Mouse (Mus musculus): Measurements from ENCODE around the gene Yrdc. TPM values are rescaled to one million over a fixed set of nuclear protein-coding genes. Genes with fewer than 3 reads are reported as not detected.

The Yrdc gene
- 2.5 TPM for polyA plus RNA-seq (2017; shearing (Covaris generic))

GRCm38 (mm10) chr4:124850261-124850913 lies at the start of gene Yrdc:
TSS of gene Yrdc (plus strand) at chr4:124850679.

DNA sequence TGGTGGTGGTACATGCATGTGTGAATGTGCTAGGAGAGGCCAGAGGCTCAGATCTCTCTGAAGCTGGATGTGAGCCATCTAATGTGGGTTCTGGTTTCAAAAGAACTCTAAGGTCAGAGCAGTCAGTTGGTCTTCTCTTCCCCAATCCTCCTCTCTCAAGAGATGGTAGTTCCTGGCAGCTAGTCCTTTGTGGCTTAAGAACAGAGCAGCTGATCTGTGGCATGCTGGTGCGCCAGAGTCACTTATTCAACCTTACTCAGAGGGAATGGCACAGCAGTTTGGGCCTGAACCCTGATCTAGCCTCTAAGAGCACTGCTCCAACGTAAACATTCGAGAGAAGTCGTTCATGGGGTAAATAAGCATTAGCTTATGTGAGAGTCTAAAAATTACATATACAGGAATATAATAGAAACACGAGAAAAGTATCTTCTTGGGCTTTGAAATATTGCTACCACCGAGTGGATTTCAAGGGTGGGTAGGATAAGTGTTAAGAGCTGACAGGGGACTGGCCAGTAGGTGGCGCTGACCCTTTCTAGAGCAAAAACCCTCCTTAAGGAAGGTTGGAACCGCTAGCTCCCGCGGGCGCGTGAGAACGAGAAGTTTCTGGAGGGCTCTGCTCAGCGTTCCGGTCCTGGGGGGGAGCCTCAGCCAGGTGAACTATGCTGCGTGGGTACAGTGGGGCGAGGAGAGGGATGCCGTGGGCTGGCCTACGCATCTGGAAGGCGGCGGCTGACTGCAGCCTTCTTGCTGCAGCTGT lies 48.7 kb upstream of the Yrdc start, which contains the start of gene Mtf1:
TSS of gene Mtf1 (plus strand) at position 553 of the 757 bp plus-strand sequence.

GRCm38 (mm10) chr4:124850933-124851658 lies 617 bp downstream of the Yrdc start, which contains the start of gene 1110065P20Rik:
TSS of gene 1110065P20Rik (minus strand) at chr4:124851196.

GRCm38 (mm10) chr4:124861283-124862188 lies 11.1 kb downstream of the Yrdc start, which contains the start of gene Maneal:
TSS of gene Maneal (minus strand) at chr4:124862171.

GRCm38 (mm10) chr4:124880599-124880998 lies 30.1 kb downstream of the Yrdc start, which contains the start of gene Epha10:
TSS of gene Epha10 (plus strand) at chr4:124880899.

Other genes with a start within 250 kb of the Yrdc start
- gene 3100002H09Rik, start 239.9 kb upstream of the Yrdc start, polyA plus RNA-seq (2017; shearing (Covaris generic)), result not detected
- gene Pou3f1, start 193.9 kb upstream of the Yrdc start, polyA plus RNA-seq (2017; shearing (Covaris generic)), result not detected
- 79.6 TPM for gene Utp11, start 157.1 kb upstream of the Yrdc start, polyA plus RNA-seq (2017; shearing (Covaris generic))
- gene Fhl3, start 150.0 kb upstream of the Yrdc start, polyA plus RNA-seq (2017; shearing (Covaris generic)), result 1.4 TPM
- 134 TPM for gene Sf3a3, start 135.9 kb upstream of the Yrdc start, polyA plus RNA-seq (2017; shearing (Covaris generic))
- 153 TPM for gene Inpp5b, start 108.8 kb upstream of the Yrdc start, polyA plus RNA-seq (2017; shearing (Covaris generic))
- gene Mtf1, start 48.6 kb upstream of the Yrdc start, polyA plus RNA-seq (2017; shearing (Covaris generic)), result 20.6 TPM
- 6.1 TPM for gene 1110065P20Rik, start 517 bp downstream of the Yrdc start, polyA plus RNA-seq (2017; shearing (Covaris generic))
- gene Maneal, start 11.5 kb downstream of the Yrdc start, polyA plus RNA-seq (2017; shearing (Covaris generic)), result 0.20 TPM
- not detected for gene Epha10, start 30.2 kb downstream of the Yrdc start, polyA plus RNA-seq (2017; shearing (Covaris generic))
- gene 9930104L06Rik, start 86.4 kb downstream of the Yrdc start, polyA plus RNA-seq (2017; shearing (Covaris generic)), result 12.8 TPM
- 16.6 TPM for gene Cdca8, start 88.6 kb downstream of the Yrdc start, polyA plus RNA-seq (2017; shearing (Covaris generic))
- gene Rspo1, start 135.8 kb downstream of the Yrdc start, polyA plus RNA-seq (2017; shearing (Covaris generic)), result not detected
- gene Gnl2, start 165.9 kb downstream of the Yrdc start, polyA plus RNA-seq (2017; shearing (Covaris generic)), result 94.5 TPM
- not detected for gene Dnali1, start 215.0 kb downstream of the Yrdc start, polyA plus RNA-seq (2017; shearing (Covaris generic))
- gene Snip1, start 216.0 kb downstream of the Yrdc start, polyA plus RNA-seq (2017; shearing (Covaris generic)), result 13.9 TPM
- 66.8 TPM for gene Meaf6, start 234.5 kb downstream of the Yrdc start, polyA plus RNA-seq (2017; shearing (Covaris generic))